Mouse (Mus musculus): ENCODE results near the gene Cbx1.

GRCm38 (mm10) chr11:96830539-96831216 is 41.8 kb downstream of the Cbx1 start:
- TF ChIP-seq CTCF (IDR thresholded peaks at IDR 0.05; ENCODE audit: low read depth, low read length) (no peak), POLR2A (IDR thresholded peaks at IDR 0.05; ENCODE audit: borderline replicate concordance, low read depth, low read length) (no peak)

Measured in bone marrow macrophage, adult 2 months (primary cell).